24 mouse cellular contexts compared by ENCODE assay signal in genomic region chr15:100990283-100990682, GRCm38 (mm10). TPM values are rescaled to one million over a fixed set of nuclear protein-coding genes. Genes with fewer than 3 reads are reported as not detected.
DNase-seq lines count a peak whose midpoint lies in the region; TF ChIP-seq lines count a peak whose summit lies in the region.
"Had no signal": no experiment of that assay in that cellular context is flagged by ENCODE, and none has a peak within 500 bp of the region (broad histone marks: within the 10 kb centered on the region; RNA-seq: fewer than 3 reads in every experiment).

No protein-coding gene starts in this region.

- 22% methylated on average over 10 of the region's 10 CpGs for WGBS in cerebellum, adult 2 months
- WGBS in embryonic facial prominence, embryonic 10.5 days, result 92% methylated on average over 10 of the region's 10 CpGs

- DNase-seq in cerebellum, adult 2 months, result peak; percentile 42 to 57
- DNase-seq in cerebellum, postnatal 4 days (ENCODE audit: low spot score in 2 of 2), result no peak
- DNase-seq in layer of hippocampus, adult 2 months (ENCODE audit: low spot score in 2 of 2), result peak in 1 of 2 experiments; percentile 37
- DNase-seq in layer of hippocampus, postnatal 25 days (ENCODE audit: extremely low spot score in 1 of 2, low spot score in 1 of 2), result no peak
- peak; percentile 4 for DNase-seq in embryonic facial prominence, embryonic 10.5 days (ENCODE audit: low spot score)
- peak; percentile 43 for DNase-seq in telencephalon, adult 2 months (ENCODE audit: low read depth, low spot score)
- DNase-seq in thymus, postnatal 36 days, result no peak
- DNase-seq: adrenal gland, postnatal 25 days; gastrocnemius, postnatal 10 days; heart, adult 2 months; heart, postnatal 14 days had no signal

- no peaks in the 10 kb centered on the region for H3K36me3 ChIP-seq in embryonic facial prominence, embryonic 10.5 days (replicated peaks)
- H3K36me3 ChIP-seq: embryonic facial prominence, embryonic 15.5 days; forebrain, embryonic 10.5 days; heart, embryonic 15.5 days; intestine, embryonic 15.5 days had no signal

- TF ChIP-seq CTCF in cerebellum, adult 2 months (IDR thresholded peaks at IDR 0.05; ENCODE audit: borderline replicate concordance, insufficient read depth, low read depth, low read length), result no peak
- no peak for TF ChIP-seq CTCF in layer of hippocampus, adult 2 months (conservative IDR thresholded peaks at IDR 0.05)

- no peaks in the 10 kb centered on the region for H3K9me3 ChIP-seq in embryonic facial prominence, embryonic 10.5 days
- H3K9me3 ChIP-seq: embryonic facial prominence, embryonic 15.5 days; forebrain, embryonic 10.5 days; heart, embryonic 15.5 days; hindbrain, embryonic 10.5 days; intestine, embryonic 15.5 days had no signal

- peaks cover 6% of the 10 kb centered on the region for H3K4me1 ChIP-seq in cerebellum, adult 2 months (ENCODE audit: control insufficient read depth, insufficient read depth, low read length)
- peaks cover 7% of the 10 kb centered on the region; the same call in 1 of the 2 replicates for H3K4me1 ChIP-seq in embryonic facial prominence, embryonic 10.5 days
- H3K4me1 ChIP-seq: embryonic facial prominence, embryonic 15.5 days; forebrain, embryonic 10.5 days; heart, embryonic 15.5 days; intestine, embryonic 15.5 days had no signal

- H3K27ac ChIP-seq in cerebellum, adult 2 months (ENCODE audit: insufficient read depth, low read length), result no peak overlapping the region
- peak overlapping the region; percentile 25; the same call in 1 of the 2 replicates for H3K27ac ChIP-seq in layer of hippocampus, adult 2 months
- no peak overlapping the region for H3K27ac ChIP-seq in embryonic facial prominence, embryonic 10.5 days (replicated peaks)
- H3K27ac ChIP-seq: embryonic facial prominence, embryonic 15.5 days; forebrain, embryonic 10.5 days; heart, adult 2 months; heart, embryonic 15.5 days; hindbrain, embryonic 10.5 days; hindbrain, embryonic 14.5 days; intestine, embryonic 15.5 days had no signal

- H3K27me3 ChIP-seq in cerebellum, adult 2 months (ENCODE audit: control insufficient read depth, insufficient read depth, low read length), result no peaks in the 10 kb centered on the region
- peaks cover 2% of the 10 kb centered on the region; the same call in 1 of the 2 replicates for H3K27me3 ChIP-seq in embryonic facial prominence, embryonic 10.5 days (replicated peaks; ENCODE audit: low read depth, poor library complexity, severe bottlenecking)
- H3K27me3 ChIP-seq: embryonic facial prominence, embryonic 15.5 days; intestine, embryonic 15.5 days had no signal

- H3K4me3 ChIP-seq in cerebellum, adult 2 months (replicated peaks; ENCODE audit: insufficient read depth, low read depth, low read length), result no peak overlapping the region
- no peak overlapping the region for H3K4me3 ChIP-seq in layer of hippocampus, adult 2 months
- no peak overlapping the region for H3K4me3 ChIP-seq in embryonic facial prominence, embryonic 10.5 days
- H3K4me3 ChIP-seq: embryonic facial prominence, embryonic 15.5 days; erythroblast, embryonic 14.5 days; forebrain, embryonic 10.5 days; heart, adult 2 months; heart, embryonic 15.5 days; hindbrain, embryonic 10.5 days; intestine, embryonic 15.5 days had no signal

- no peak for TF ChIP-seq POLR2A in cerebellum, adult 2 months (IDR thresholded peaks at IDR 0.05; ENCODE audit: borderline replicate concordance, insufficient read depth, low read length)

RNA-seq across cellular contexts. Expression of gene Gm47841, which starts 56.9 kb away (rescaled TPM):
- polyA plus RNA-seq in cerebellum, adult 2 months (2012; rRNA removed), result not detected in 2 replicates
- not detected for total RNA-seq in layer of hippocampus, adult 2 months (2021)
- not detected for total RNA-seq in layer of hippocampus, postnatal 25 days (2021)
- not detected in 2 replicates for polyA plus RNA-seq in embryonic facial prominence, embryonic 10.5 days (2016; fragmentation: Nextera tagmentation; extraction: Ambion mirVana)
- total RNA-seq: adrenal gland, adult 18-20 months; adrenal gland, postnatal 25 days; CH12.LX; gastrocnemius, postnatal 10 days; heart, adult 2 months; heart, postnatal 14 days had no signal
- polyA plus RNA-seq: activated CD4-positive, CD25-positive, alpha-beta regulatory T cell, adult 4 months; embryonic facial prominence, embryonic 11.5 days; embryonic facial prominence, embryonic 15.5 days; erythroblast, embryonic 14.5 days; forebrain, embryonic 10.5 days; forebrain, embryonic 14.5 days; heart, adult 2 months; heart, embryonic 11.5 days; heart, embryonic 15.5 days; hindbrain, embryonic 10.5 days; hindbrain, embryonic 14.5 days; intestine, embryonic 15.5 days had no signal

Comparison
In these comparisons a context has a peak if more than half of its experiments do, and no peak if none do; other contexts are left out.
1. DNase-seq: peak in cerebellum, adult 2 months (2 of 2), embryonic facial prominence, embryonic 10.5 days (single experiment) and telencephalon, adult 2 months (single experiment); none in cerebellum, postnatal 4 days (0 of 2), layer of hippocampus, postnatal 25 days (0 of 2) and thymus, postnatal 36 days (0 of 2).